22 mouse cellular contexts compared by ENCODE assay signal in the genomic region with DNA sequence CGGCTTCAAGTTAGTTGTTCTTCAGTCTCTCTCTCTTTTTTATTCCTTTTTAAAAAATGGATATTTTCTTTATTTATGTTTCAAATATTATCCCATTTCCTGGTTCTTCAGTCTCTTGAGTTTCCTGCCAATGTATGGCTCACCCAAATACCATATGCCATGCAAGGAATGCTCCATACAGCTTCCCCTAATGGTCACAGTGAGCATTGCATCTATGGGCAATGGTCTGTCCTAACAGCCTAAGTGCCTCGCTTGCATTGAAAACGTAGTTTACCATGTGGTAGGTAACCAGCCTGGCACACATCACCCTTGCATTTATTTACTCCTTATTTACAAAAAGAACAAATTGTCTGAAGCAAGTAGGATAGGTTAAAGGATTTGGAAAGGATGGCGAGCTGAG.
DNase-seq lines count a peak whose midpoint lies in the region; ATAC-seq and TF ChIP-seq lines count a peak whose summit lies in the region.
"Had no signal": no experiment of that assay in that cellular context is flagged by ENCODE, and none has a peak within 500 bp of the region (broad histone marks: within the 10 kb centered on the region; RNA-seq: fewer than 3 reads in every experiment).

No protein-coding gene starts in this region.

- H3K4me1 ChIP-seq in heart, adult 2 months (ENCODE audit: control insufficient read depth, insufficient read depth, low read length), result peaks cover 3% of the 10 kb centered on the region; the same call in 1 of the 2 replicates
- H3K4me1 ChIP-seq in heart, embryonic 10.5 days, result peaks cover 3% of the 10 kb centered on the region; the same call in 1 of the 2 replicates
- H3K4me1 ChIP-seq in kidney, postnatal 0 days (replicated peaks; ENCODE audit: insufficient read depth, low read length), result no peaks in the 10 kb centered on the region
- peaks cover 5% of the 10 kb centered on the region for H3K4me1 ChIP-seq in kidney, embryonic 14.5 days (ENCODE audit: control insufficient read depth, insufficient read depth, low read length)
- no peaks in the 10 kb centered on the region for H3K4me1 ChIP-seq in E14TG2a.4 (replicated peaks; ENCODE audit: low read depth, low read length)
- H3K4me1 ChIP-seq in forebrain, embryonic 10.5 days, result no peaks in the 10 kb centered on the region
- H3K4me1 ChIP-seq: forebrain, embryonic 12.5 days; hindbrain, embryonic 15.5 days had no signal

- no peak for ATAC-seq in kidney, postnatal 0 days (replicated peaks; ENCODE audit: low FRiP score, low read depth)
- no peak for ATAC-seq in kidney, embryonic 14.5 days (ENCODE audit: low FRiP score, low TSS enrichment)
- ATAC-seq: forebrain, embryonic 16.5 days; inflammation-experienced regulatory T-cells, adult 6 months had no signal

- no peak overlapping the region for H3K4me3 ChIP-seq in heart, adult 2 months
- H3K4me3 ChIP-seq in heart, embryonic 10.5 days, result no peak overlapping the region
- no peak overlapping the region for H3K4me3 ChIP-seq in kidney, postnatal 0 days (replicated peaks; ENCODE audit: low read depth, low read length)
- no peak overlapping the region for H3K4me3 ChIP-seq in kidney, embryonic 14.5 days (ENCODE audit: low read length)
- H3K4me3 ChIP-seq in E14TG2a.4 (replicated peaks; ENCODE audit: low read length), result no peak overlapping the region
- no peak overlapping the region for H3K4me3 ChIP-seq in forebrain, embryonic 10.5 days
- H3K4me3 ChIP-seq: embryonic facial prominence, embryonic 12.5 days; forebrain, embryonic 12.5 days; heart, embryonic 15.5 days; hindbrain, embryonic 15.5 days had no signal

- 0 out of 2 replicates have a peak, but pooled peaks cover 2% of the 10 kb centered on the region for H3K79me2 ChIP-seq in heart, adult 2 months (replicated peaks; ENCODE audit: control insufficient read depth, insufficient read depth, low read length)

- TF ChIP-seq EP300 in heart, adult 2 months (IDR thresholded peaks at IDR 0.05; ENCODE audit: insufficient read depth, low read depth, low read length), result no peak

- WGBS in heart, adult 2 months, result 92% methylated on average over 4 of the region's 4 CpGs
- 83% methylated on average over 4 of the region's 4 CpGs for WGBS in heart, embryonic 10.5 days
- 97% methylated on average over 4 of the region's 4 CpGs for WGBS in kidney, postnatal 0 days
- WGBS in kidney, embryonic 14.5 days, result 87% methylated on average over 4 of the region's 4 CpGs
- 93% methylated on average over 4 of the region's 4 CpGs for WGBS in forebrain, embryonic 10.5 days

- TF ChIP-seq CTCF in heart, adult 2 months (IDR thresholded peaks at IDR 0.05), result peak; percentile 44
- TF ChIP-seq CTCF in kidney, postnatal 0 days (IDR thresholded peaks at IDR 0.05; ENCODE audit: low read depth), result peak; percentile 13; the same call in 1 of the 2 replicates
- peak; percentile 53; the same call in 1 of the 2 replicates for TF ChIP-seq CTCF in E14TG2a.4 (conservative IDR thresholded peaks at IDR 0.05; ENCODE audit: low read length)

- DNase-seq in heart, adult 2 months, result no peak
- no peak for DNase-seq in heart, embryonic 10.5 days (ENCODE audit: low spot score)
- no peak for DNase-seq in kidney, postnatal 0 days (ENCODE audit: low spot score)
- DNase-seq in ZHBTc4 (ENCODE audit: low read depth, low spot score), result peak; percentile 22
- DNase-seq in forebrain, embryonic 10.5 days (ENCODE audit: extremely low spot score, low spot score), result no peak
- no peak for DNase-seq in urinary bladder, postnatal 10 days (ENCODE audit: low spot score)
- DNase-seq: adrenal gland, adult 2 months; adrenal gland, postnatal 25 days; cerebellum, adult 11 months; cerebellum, adult 8-10 months; gastrocnemius, postnatal 14 days; kidney, adult 18-20 months had no signal

- no peaks in the 10 kb centered on the region for H3K9me3 ChIP-seq in heart, embryonic 10.5 days
- no peaks in the 10 kb centered on the region for H3K9me3 ChIP-seq in kidney, postnatal 0 days (replicated peaks; ENCODE audit: low read length)
- H3K9me3 ChIP-seq in kidney, embryonic 14.5 days (ENCODE audit: control insufficient read depth, low read length), result no peaks in the 10 kb centered on the region
- H3K9me3 ChIP-seq in E14TG2a.4 (ENCODE audit: low read length), result no peaks in the 10 kb centered on the region
- no peaks in the 10 kb centered on the region for H3K9me3 ChIP-seq in forebrain, embryonic 10.5 days
- H3K9me3 ChIP-seq: embryonic facial prominence, embryonic 12.5 days; forebrain, embryonic 12.5 days; heart, embryonic 15.5 days; hindbrain, embryonic 15.5 days had no signal

- no peak overlapping the region for H3K27ac ChIP-seq in heart, adult 2 months
- H3K27ac ChIP-seq in heart, embryonic 10.5 days, result no peak overlapping the region
- no peak overlapping the region for H3K27ac ChIP-seq in kidney, postnatal 0 days
- no peak overlapping the region for H3K27ac ChIP-seq in kidney, embryonic 14.5 days (ENCODE audit: low read depth, low read length)
- no peak overlapping the region for H3K27ac ChIP-seq in forebrain, embryonic 10.5 days
- H3K27ac ChIP-seq: embryonic facial prominence, embryonic 12.5 days; forebrain, embryonic 12.5 days; heart, embryonic 15.5 days; hindbrain, embryonic 15.5 days had no signal

- peaks cover 3% of the 10 kb centered on the region for H3K36me3 ChIP-seq in heart, adult 2 months (ENCODE audit: control insufficient read depth, insufficient read depth, low read length)
- H3K36me3 ChIP-seq in heart, embryonic 10.5 days, result no peaks in the 10 kb centered on the region
- H3K36me3 ChIP-seq in kidney, postnatal 0 days (ENCODE audit: insufficient read depth, low read length), result no peaks in the 10 kb centered on the region
- H3K36me3 ChIP-seq in kidney, embryonic 14.5 days (ENCODE audit: control insufficient read depth, insufficient read depth, low read length), result no peaks in the 10 kb centered on the region; the same call in 1 of the 2 replicates
- no peaks in the 10 kb centered on the region for H3K36me3 ChIP-seq in E14TG2a.4 (ENCODE audit: insufficient read depth, low read length)
- no peaks in the 10 kb centered on the region for H3K36me3 ChIP-seq in forebrain, embryonic 10.5 days (replicated peaks)
- H3K36me3 ChIP-seq: embryonic facial prominence, embryonic 12.5 days; forebrain, embryonic 12.5 days; G1E; heart, embryonic 15.5 days; hindbrain, embryonic 15.5 days had no signal

- no peaks in the 10 kb centered on the region for H3K27me3 ChIP-seq in heart, adult 2 months (ENCODE audit: control insufficient read depth, insufficient read depth, low read length)
- H3K27me3 ChIP-seq in heart, embryonic 10.5 days (ENCODE audit: insufficient read depth, poor library complexity, severe bottlenecking), result no peaks in the 10 kb centered on the region
- no peaks in the 10 kb centered on the region for H3K27me3 ChIP-seq in kidney, postnatal 0 days (ENCODE audit: insufficient read depth, low read length)
- H3K27me3 ChIP-seq in kidney, embryonic 14.5 days (ENCODE audit: control insufficient read depth, insufficient read depth, low read length), result no peaks in the 10 kb centered on the region
- H3K27me3 ChIP-seq in E14TG2a.4 (ENCODE audit: insufficient read depth, low read length), result no peaks in the 10 kb centered on the region
- H3K27me3 ChIP-seq in forebrain, embryonic 10.5 days (ENCODE audit: poor library complexity, severe bottlenecking), result no peaks in the 10 kb centered on the region
- H3K27me3 ChIP-seq: CH12.LX; embryonic facial prominence, embryonic 12.5 days; forebrain, embryonic 12.5 days; heart, embryonic 15.5 days; hindbrain, embryonic 15.5 days had no signal

- no peak for TF ChIP-seq POLR2A in heart, adult 2 months (IDR thresholded peaks at IDR 0.05; ENCODE audit: insufficient read depth, low read depth, low read length)

- no peak overlapping the region for H3K4me2 ChIP-seq in kidney, postnatal 0 days (ENCODE audit: low read length)
- H3K4me2 ChIP-seq in kidney, embryonic 14.5 days (replicated peaks; ENCODE audit: low read depth, low read length), result no peak overlapping the region
- H3K4me2 ChIP-seq: embryonic facial prominence, embryonic 12.5 days; forebrain, embryonic 12.5 days; heart, embryonic 15.5 days; hindbrain, embryonic 15.5 days had no signal

- H3K9ac ChIP-seq in heart, adult 2 months (ENCODE audit: low read depth, low read length), result no peak overlapping the region
- no peak overlapping the region for H3K9ac ChIP-seq in kidney, postnatal 0 days (ENCODE audit: low read depth, low read length)
- H3K9ac ChIP-seq in kidney, embryonic 14.5 days (ENCODE audit: low read depth, low read length), result no peak overlapping the region
- H3K9ac ChIP-seq: embryonic facial prominence, embryonic 12.5 days; forebrain, embryonic 12.5 days; heart, embryonic 15.5 days; hindbrain, embryonic 15.5 days had no signal

- intact Hi-C loops in heart, adult 2 months (cut with DNase I), result loop anchor here (10.0 kb wide), 1 partner anchor 388 kb away; no protein-coding TSS in a partner anchor
